Mouse (Mus musculus): ENCODE measurements around the gene Gpr83.

Gene Gpr83

GRCm38 (mm10) chr9:14859868-14860639 lies at the start of gene Gpr83:
Gpr83 (plus strand) TSS chr9:14860210.
- peak; percentile 42 for DNase-seq (ENCODE audit: inconsistent ontology term)

GRCm38 (mm10) chr9:14821396-14821795 lies 38.6 kb upstream of the Gpr83 start:
- DNase-seq (ENCODE audit: inconsistent ontology term) = peak; percentile 72

GRCm38 (mm10) chr9:14824840-14825239 lies 35.2 kb upstream of the Gpr83 start:
- DNase-seq (ENCODE audit: inconsistent ontology term) = no peak

- no peak for DNase-seq (ENCODE audit: inconsistent ontology term)
Observed at GRCm38 (mm10) chr9:14827875-14828274, 32.1 kb upstream of the Gpr83 start.

- no peak for DNase-seq (ENCODE audit: inconsistent ontology term)
Observed at GRCm38 (mm10) chr9:14832046-14832445, 28.0 kb upstream of the Gpr83 start.

- DNase-seq (ENCODE audit: inconsistent ontology term) = no peak
Observed at GRCm38 (mm10) chr9:14835335-14836075, 24.5 kb upstream of the Gpr83 start.

- DNase-seq (ENCODE audit: inconsistent ontology term) = peak; percentile 52
Observed at GRCm38 (mm10) chr9:14839527-14839926, 20.5 kb upstream of the Gpr83 start.

- no peak for DNase-seq (ENCODE audit: inconsistent ontology term)
Observed at GRCm38 (mm10) chr9:14839970-14840369, 20.0 kb upstream of the Gpr83 start.

- peak; percentile 88 for DNase-seq (ENCODE audit: inconsistent ontology term)
Observed at GRCm38 (mm10) chr9:14841878-14842761, 17.9 kb upstream of the Gpr83 start.

GRCm38 (mm10) chr9:14843311-14843857 lies 16.6 kb upstream of the Gpr83 start:
- DNase-seq (ENCODE audit: inconsistent ontology term) = peak; percentile 59

- no peak for DNase-seq (ENCODE audit: inconsistent ontology term)
Observed at GRCm38 (mm10) chr9:14843901-14844300, 16.1 kb upstream of the Gpr83 start.

- no peak for DNase-seq (ENCODE audit: inconsistent ontology term)
Observed at GRCm38 (mm10) chr9:14846428-14846827, 13.6 kb upstream of the Gpr83 start.

- no peak for DNase-seq (ENCODE audit: inconsistent ontology term)
Observed at GRCm38 (mm10) chr9:14848267-14848935, 11.6 kb upstream of the Gpr83 start.

GRCm38 (mm10) chr9:14854585-14854984 lies 5.4 kb upstream of the Gpr83 start:
- DNase-seq (ENCODE audit: inconsistent ontology term) = no peak

- no peak for DNase-seq (ENCODE audit: inconsistent ontology term)
Observed at GRCm38 (mm10) chr9:14856922-14857654, 2.9 kb upstream of the Gpr83 start.

GRCm38 (mm10) chr9:14858170-14858706 lies 1.8 kb upstream of the Gpr83 start:
- no peak for DNase-seq (ENCODE audit: inconsistent ontology term)

GRCm38 (mm10) chr9:14858782-14859181 lies 1.2 kb upstream of the Gpr83 start:
- no peak for DNase-seq (ENCODE audit: inconsistent ontology term)

GRCm38 (mm10) chr9:14863126-14863525 lies 3.1 kb downstream of the Gpr83 start:
- no peak for DNase-seq (ENCODE audit: inconsistent ontology term)

GRCm38 (mm10) chr9:14864726-14865125 lies 4.7 kb downstream of the Gpr83 start:
- no peak for DNase-seq (ENCODE audit: inconsistent ontology term)

GRCm38 (mm10) chr9:14866957-14867356 lies 6.9 kb downstream of the Gpr83 start:
- DNase-seq (ENCODE audit: inconsistent ontology term) = no peak

Data from Muller cell, postnatal 12 days (primary cell).